Mouse (Mus musculus) lung, embryonic 14.5 days (tissue): ENCODE measurements at regions not wholly inside any gene's neighbourhood (a gene's known extent, or its start where the extent isn't known, plus 50 kb on each side); places are given as distances from the start of the nearest gene placed in this dataset.

ENCODE experiments used
- ATAC-seq: fragments of 200-750 bp; cut with Nextera tagmentation; 2 replicates; pipeline ENCODE4 v1.8.0; 2017; ENCODE audit warnings: mild to moderate bottlenecking, moderate TSS enrichment, moderate library complexity; ENCODE audit not compliant: insufficient read depth
- DNase-seq: peaks from one replicate; pipeline ENCODE4 v3.0.0-alpha.2; 2015
- H3K27ac ChIP-seq: fragments of 300-500 bp; sonication (generic); 2 replicates; pipeline ENCODE4 v1.5.1; 2014; ENCODE audit warnings: low read depth, mild to moderate bottlenecking, moderate library complexity
- H3K27me3 ChIP-seq: fragments of 300-500 bp; sonication (generic); 2 replicates; pipeline ENCODE4 v1.6.1; 2014; ENCODE audit warnings: low read length, control low read depth; ENCODE audit not compliant: insufficient read depth
- H3K36me3 ChIP-seq: fragments of 300-500 bp; sonication (generic); 2 replicates; pipeline ENCODE4 v1.6.1; 2014; ENCODE audit warnings: control low read depth; ENCODE audit not compliant: insufficient read depth
- H3K4me1 ChIP-seq: fragments of 300-500 bp; sonication (generic); 2 replicates; pipeline ENCODE4 v1.6.1; 2014; ENCODE audit warnings: antibody characterized with exemption, control low read depth; ENCODE audit not compliant: insufficient read depth
- H3K4me2 ChIP-seq: fragments of 300-500 bp; sonication (generic); 2 replicates; pipeline ENCODE4 v1.6.1; 2014; ENCODE audit warnings: mild to moderate bottlenecking
- H3K4me3 ChIP-seq: fragments of 300-500 bp; sonication (generic); 2 replicates; pipeline ENCODE4 v1.5.1; 2014; ENCODE audit warnings: low read depth, low read length
- H3K9ac ChIP-seq: fragments of 300-500 bp; sonication (generic); 2 replicates; pipeline ENCODE4 v1.6.1; 2014
- H3K9me3 ChIP-seq: fragments of 300-500 bp; sonication (generic); 2 replicates; pipeline ENCODE4 v1.6.1; 2016; ENCODE audit warnings: low read depth, low read length, control low read depth
- CTCF ChIP-seq: IDR thresholded peaks from 2 replicates; pipeline ENCODE4 v1.5.1; 2016; ENCODE audit warnings: antibody characterized with exemption, low read depth
- WGBS: fragments of 180-500 bp; shearing (Covaris S2); extraction: QIAGEN DNeasy Blood & Tissue Kit; methylation state at CpG from one replicate; pipeline ENCODE4 v1.1.7; 2014; 5-methylcytosine and 5-hydroxymethylcytosine counted together

- Histone ChIP-seq H3K9ac (no peak overlapping the region), H3K4me1 (no peaks in the 10 kb centered on the region), H3K36me3 (no peaks in the 10 kb centered on the region), H3K27me3 (no peaks in the 10 kb centered on the region), H3K4me2 (no peak overlapping the region), H3K27ac (no peak overlapping the region), H3K4me3 (no peak overlapping the region), H3K9me3 (no peaks in the 10 kb centered on the region)
- no peak for TF ChIP-seq CTCF
- DNase-seq (no peak), ATAC-seq (no peak)
- 81% methylated on average over 2 of the region's 2 CpGs for WGBS
Measured at GRCm38 (mm10) chr3:150493433-150494045, 944.1 kb upstream of the Adgrl4 start.

GRCm38 (mm10) chr3:150530966-150531365 lies 906.7 kb upstream of the Adgrl4 start:
- Histone ChIP-seq H3K9me3 (no peaks in the 10 kb centered on the region), H3K27me3 (no peaks in the 10 kb centered on the region), H3K4me3 (no peak overlapping the region), H3K4me1 (no peaks in the 10 kb centered on the region), H3K9ac (no peak overlapping the region), H3K27ac (no peak overlapping the region), H3K4me2 (no peak overlapping the region), H3K36me3 (no peaks in the 10 kb centered on the region)
- no peak for TF ChIP-seq CTCF
- no peak for ATAC-seq
- no peak for DNase-seq
- WGBS, result 90% methylated on average over 3 of the region's 3 CpGs

GRCm38 (mm10) chr3:150543118-150543517 lies 894.6 kb upstream of the Adgrl4 start:
- no peak overlapping the region for H3K4me2 ChIP-seq
- DNase-seq (no peak), ATAC-seq (no peak)
- H3K9me3 ChIP-seq, result no peaks in the 10 kb centered on the region
- H3K4me1 ChIP-seq, result no peaks in the 10 kb centered on the region
- no peaks in the 10 kb centered on the region for H3K27me3 ChIP-seq
- no peak overlapping the region for H3K9ac ChIP-seq
- H3K27ac ChIP-seq, result no peak overlapping the region
- H3K36me3 ChIP-seq, result no peaks in the 10 kb centered on the region
- no peak overlapping the region for H3K4me3 ChIP-seq
- no peak for TF ChIP-seq CTCF
- 79% methylated on average over 5 of the region's 5 CpGs for WGBS

GRCm38 (mm10) chr3:150588474-150588873 lies 849.2 kb upstream of the Adgrl4 start:
- WGBS, result 61% methylated on average over 1 of the region's 1 CpGs
- no peak overlapping the region for H3K9ac ChIP-seq
- no peaks in the 10 kb centered on the region for H3K27me3 ChIP-seq
- H3K9me3 ChIP-seq, result no peaks in the 10 kb centered on the region
- H3K36me3 ChIP-seq, result no peaks in the 10 kb centered on the region
- no peak for DNase-seq
- no peak overlapping the region for H3K4me3 ChIP-seq
- no peak for TF ChIP-seq CTCF
- no peak overlapping the region for H3K27ac ChIP-seq
- ATAC-seq, result no peak
- H3K4me1 ChIP-seq, result no peaks in the 10 kb centered on the region
- no peak overlapping the region for H3K4me2 ChIP-seq

- H3K4me3 ChIP-seq, result no peak overlapping the region
- no peak for TF ChIP-seq CTCF
- no peak for ATAC-seq
- 77% methylated on average over 2 of the region's 2 CpGs for WGBS
- no peak for DNase-seq
- H3K4me2 ChIP-seq, result no peak overlapping the region
- no peaks in the 10 kb centered on the region for H3K9me3 ChIP-seq
- H3K27me3 ChIP-seq, result no peaks in the 10 kb centered on the region
- H3K4me1 ChIP-seq, result no peaks in the 10 kb centered on the region
- H3K36me3 ChIP-seq, result no peaks in the 10 kb centered on the region
- H3K27ac ChIP-seq, result no peak overlapping the region
- H3K9ac ChIP-seq, result no peak overlapping the region
Measured at GRCm38 (mm10) chr3:150590978-150591377, 846.7 kb upstream of the Adgrl4 start.

- no peak for TF ChIP-seq CTCF
- Histone ChIP-seq H3K4me2 (no peak overlapping the region), H3K36me3 (no peaks in the 10 kb centered on the region), H3K4me1 (0 out of 2 replicates have a peak, but pooled peaks cover 5% of the 10 kb centered on the region), H3K4me3 (no peak overlapping the region), H3K27me3 (no peaks in the 10 kb centered on the region), H3K9ac (no peak overlapping the region), H3K9me3 (no peaks in the 10 kb centered on the region), H3K27ac (no peak overlapping the region)
- peak; percentile 70 for ATAC-seq
- DNase-seq, result peak; percentile 84
- WGBS, result 36% methylated on average over 2 of the region's 2 CpGs
Measured at GRCm38 (mm10) chr3:150603400-150604095, 834.1 kb upstream of the Adgrl4 start.

- Histone ChIP-seq H3K36me3 (no peaks in the 10 kb centered on the region), H3K27ac (peak overlapping the region; percentile 92), H3K9me3 (no peaks in the 10 kb centered on the region), H3K4me3 (no peak overlapping the region), H3K27me3 (no peaks in the 10 kb centered on the region), H3K4me1 (no peaks in the 10 kb centered on the region), H3K4me2 (peak overlapping the region; percentile 37), H3K9ac (no peak overlapping the region)
- ATAC-seq (peak; percentile 98), DNase-seq (peak; percentile 98)
- no peak for TF ChIP-seq CTCF
- 36% methylated on average over 15 of the region's 15 CpGs for whole genome bisulfite sequencing
Measured at GRCm38 (mm10) chr3:150610681-150611101, 827.0 kb upstream of the Adgrl4 start.
